In genomic region chr11:117760374-117761119, GRCm38 (mm10) we compare ENCODE assay signal across 15 mouse cellular contexts. TPM values are rescaled to one million over a fixed set of nuclear protein-coding genes. Genes with fewer than 3 reads are reported as not detected.
A peak's percentile ranks its signal among the peaks of the same experiment; 100 is the strongest.
DNase-seq lines count a peak whose midpoint lies in the region; ATAC-seq lines count a peak whose summit lies in the region.
"Had no signal": no experiment of that assay in that cellular context is flagged by ENCODE, and none has a peak within 500 bp of the region (broad histone marks: within the 10 kb centered on the region; RNA-seq: fewer than 3 reads in every experiment).

No protein-coding gene starts in this region.

- no peak overlapping the region for H3K9ac ChIP-seq in embryonic facial prominence, embryonic 13.5 days
- no peak overlapping the region for H3K9ac ChIP-seq in kidney, embryonic 14.5 days (ENCODE audit: low read depth, low read length)
- H3K9ac ChIP-seq in ES-E14 (ENCODE audit: insufficient read depth, low read depth, low read length, poor library complexity, severe bottlenecking), result no peak overlapping the region
- H3K9ac ChIP-seq in kidney, embryonic 15.5 days, result no peak overlapping the region
- H3K9ac ChIP-seq: embryonic facial prominence, embryonic 12.5 days; forebrain, embryonic 15.5 days; lung, embryonic 14.5 days had no signal

- H3K36me3 ChIP-seq in embryonic facial prominence, embryonic 13.5 days, result peaks cover 96% of the 10 kb centered on the region
- H3K36me3 ChIP-seq in embryonic facial prominence, embryonic 10.5 days (replicated peaks), result peaks cover 96% of the 10 kb centered on the region
- peaks cover 69% of the 10 kb centered on the region for H3K36me3 ChIP-seq in kidney, embryonic 14.5 days (ENCODE audit: control insufficient read depth, insufficient read depth, low read length)
- H3K36me3 ChIP-seq in ES-E14 (ENCODE audit: control insufficient read depth, insufficient read depth, low read length, poor library complexity, severe bottlenecking), result peaks cover 33% of the 10 kb centered on the region
- peaks cover 88% of the 10 kb centered on the region for H3K36me3 ChIP-seq in kidney, embryonic 15.5 days

- DNase-seq in embryonic facial prominence, embryonic 10.5 days (ENCODE audit: low spot score), result no peak
- DNase-seq in kidney, adult 11 months, result peak; percentile 45
- no peak for DNase-seq in ES-E14 (ENCODE audit: low read depth, low spot score)
- no peak for DNase-seq in urinary bladder, adult 18-20 months (ENCODE audit: low spot score in 2 of 2)
- DNase-seq: adrenal gland, adult 8-10 months; lung, embryonic 14.5 days had no signal

- H3K4me1 ChIP-seq in embryonic facial prominence, embryonic 13.5 days, result no peaks in the 10 kb centered on the region
- H3K4me1 ChIP-seq in embryonic facial prominence, embryonic 10.5 days, result no peaks in the 10 kb centered on the region
- H3K4me1 ChIP-seq in kidney, embryonic 14.5 days (ENCODE audit: control insufficient read depth, insufficient read depth, low read length), result no peaks in the 10 kb centered on the region
- H3K4me1 ChIP-seq in ES-E14 (ENCODE audit: control insufficient read depth in 2 of 2, insufficient read depth in 2 of 2, low read length in 2 of 2, poor library complexity in 1 of 2), result peaks cover 3 to 17% of the 10 kb centered on the region in 2 experiments; a peak in 2 of 4 replicates
- H3K4me1 ChIP-seq in kidney, embryonic 15.5 days, result no peaks in the 10 kb centered on the region
- H3K4me1 ChIP-seq: embryonic facial prominence, embryonic 12.5 days; forebrain, embryonic 15.5 days had no signal

- H3K9me3 ChIP-seq in embryonic facial prominence, embryonic 13.5 days, result no peaks in the 10 kb centered on the region
- no peaks in the 10 kb centered on the region for H3K9me3 ChIP-seq in embryonic facial prominence, embryonic 10.5 days
- H3K9me3 ChIP-seq in kidney, embryonic 14.5 days (ENCODE audit: control insufficient read depth, low read length), result no peaks in the 10 kb centered on the region
- no peaks in the 10 kb centered on the region for H3K9me3 ChIP-seq in ES-E14 (ENCODE audit: control insufficient read depth, insufficient read depth, low read depth, low read length)
- no peaks in the 10 kb centered on the region for H3K9me3 ChIP-seq in kidney, embryonic 15.5 days (replicated peaks)
- H3K9me3 ChIP-seq: embryonic facial prominence, embryonic 12.5 days; forebrain, embryonic 15.5 days had no signal

- in situ Hi-C loops in ES-E14 (cut with MboI; ENCODE audit: low sequenced_read_pairs in 2 of 2, unreplicated experiment in 2 of 2), result no loop called here

- no peaks in the 10 kb centered on the region for H3K27me3 ChIP-seq in embryonic facial prominence, embryonic 13.5 days
- H3K27me3 ChIP-seq in embryonic facial prominence, embryonic 10.5 days (replicated peaks; ENCODE audit: low read depth, poor library complexity, severe bottlenecking), result no peaks in the 10 kb centered on the region
- H3K27me3 ChIP-seq in kidney, embryonic 14.5 days (ENCODE audit: control insufficient read depth, insufficient read depth, low read length), result no peaks in the 10 kb centered on the region
- H3K27me3 ChIP-seq in kidney, embryonic 15.5 days, result no peaks in the 10 kb centered on the region
- H3K27me3 ChIP-seq: embryonic facial prominence, embryonic 12.5 days; forebrain, embryonic 15.5 days had no signal

- H3K4me3 ChIP-seq in embryonic facial prominence, embryonic 13.5 days, result no peak overlapping the region
- H3K4me3 ChIP-seq in embryonic facial prominence, embryonic 10.5 days, result no peak overlapping the region
- H3K4me3 ChIP-seq in kidney, embryonic 14.5 days (ENCODE audit: low read length), result no peak overlapping the region
- H3K4me3 ChIP-seq in ES-E14 (ENCODE audit: insufficient read depth in 1 of 2, low read depth in 1 of 2, low read length in 2 of 2, poor library complexity in 1 of 2, severe bottlenecking in 1 of 2), result peak overlapping the region; percentile 22 to 24; a peak in 2 of 4 replicates
- no peak overlapping the region for H3K4me3 ChIP-seq in kidney, embryonic 15.5 days (replicated peaks)
- H3K4me3 ChIP-seq: embryonic facial prominence, embryonic 12.5 days; forebrain, embryonic 15.5 days had no signal

- no peak overlapping the region for H3K27ac ChIP-seq in embryonic facial prominence, embryonic 13.5 days
- H3K27ac ChIP-seq in embryonic facial prominence, embryonic 10.5 days (replicated peaks), result no peak overlapping the region
- no peak overlapping the region for H3K27ac ChIP-seq in kidney, embryonic 14.5 days (ENCODE audit: low read depth, low read length)
- no peak overlapping the region for H3K27ac ChIP-seq in ES-E14 (ENCODE audit: insufficient read depth, low read depth, low read length, poor library complexity, severe bottlenecking)
- H3K27ac ChIP-seq in kidney, embryonic 15.5 days, result no peak overlapping the region
- H3K27ac ChIP-seq: embryonic facial prominence, embryonic 12.5 days; forebrain, embryonic 15.5 days had no signal

- peak; percentile 59 for ATAC-seq in embryonic facial prominence, embryonic 13.5 days (ENCODE audit: insufficient number of reproducible peaks, insufficient read depth, low FRiP score, low TSS enrichment, low read depth)
- no peak; the same call in 1 of the 2 replicates for ATAC-seq in kidney, embryonic 14.5 days (ENCODE audit: low FRiP score, low TSS enrichment)
- ATAC-seq in kidney, embryonic 15.5 days (replicated peaks; ENCODE audit: low FRiP score), result 0 out of 2 replicates have a peak, but pooled peaks have one; percentile 37
- ATAC-seq in erythroid progenitor cell, adult 5-6 weeks (replicated peaks; ENCODE audit: low FRiP score, poor library complexity, severe bottlenecking), result no peak
- ATAC-seq: forebrain, embryonic 15.5 days had no signal

- no peak overlapping the region for H3K4me2 ChIP-seq in embryonic facial prominence, embryonic 13.5 days
- H3K4me2 ChIP-seq in kidney, embryonic 14.5 days (replicated peaks; ENCODE audit: low read depth, low read length), result no peak overlapping the region
- no peak overlapping the region for H3K4me2 ChIP-seq in kidney, embryonic 15.5 days
- H3K4me2 ChIP-seq: embryonic facial prominence, embryonic 12.5 days; forebrain, embryonic 15.5 days; lung, embryonic 14.5 days had no signal

- WGBS in embryonic facial prominence, embryonic 13.5 days, result 92% methylated on average over 26 of the region's 26 CpGs
- WGBS in embryonic facial prominence, embryonic 10.5 days, result 94% methylated on average over 26 of the region's 26 CpGs
- 89% methylated on average over 26 of the region's 26 CpGs for WGBS in kidney, embryonic 14.5 days
- 89% methylated on average over 26 of the region's 26 CpGs for WGBS in kidney, embryonic 15.5 days

RNA-seq across cellular contexts. Expression of gene Tmc8, which starts 21.3 kb away (rescaled TPM):
- polyA plus RNA-seq in embryonic facial prominence, embryonic 13.5 days (2015; fragmentation: Nextera tagmentation; extraction: Ambion mirVana), result 0.74 and 1.3 TPM in 2 replicates
- 1.2 and 1.4 TPM in 2 replicates for polyA plus RNA-seq in embryonic facial prominence, embryonic 10.5 days (2016; fragmentation: Nextera tagmentation; extraction: Ambion mirVana)
- 1.3 and 3.4 TPM in 2 replicates for polyA plus RNA-seq in kidney, embryonic 14.5 days (2014; fragmentation: Nextera tagmentation; extraction: Ambion mirVana)
- 3.9 and 7.6 TPM in 2 replicates for total RNA-seq in ES-E14 (2012; rRNA removed)
- polyA plus RNA-seq in kidney, embryonic 15.5 days (2015; fragmentation: Nextera tagmentation; extraction: Ambion mirVana), result 2.7 and 3.6 TPM in 2 replicates
- 107 and 113 TPM in 2 replicates for total RNA-seq in erythroid progenitor cell, adult 5-6 weeks (2015; ENCODE audit: low replicate concordance)
- 60.6 and 72.4 TPM in 2 replicates for total RNA-seq in erythroid progenitor cell, adult 5-6 weeks (2017; ENCODE audit: low replicate concordance)

RNA-seq across cellular contexts. Expression of gene Tmc6, which starts 21.5 kb away (rescaled TPM):
- polyA plus RNA-seq in embryonic facial prominence, embryonic 13.5 days (2015; fragmentation: Nextera tagmentation; extraction: Ambion mirVana), result 19.0 and 20.4 TPM in 2 replicates
- polyA plus RNA-seq in embryonic facial prominence, embryonic 10.5 days (2016; fragmentation: Nextera tagmentation; extraction: Ambion mirVana), result 16.6 and 19.8 TPM in 2 replicates
- 22.6 and 27.2 TPM in 2 replicates for polyA plus RNA-seq in kidney, embryonic 14.5 days (2014; fragmentation: Nextera tagmentation; extraction: Ambion mirVana)
- total RNA-seq in ES-E14 (2012; rRNA removed), result 36.0 and 79.1 TPM in 2 replicates
- 36.2 and 37.5 TPM in 2 replicates for polyA plus RNA-seq in kidney, embryonic 15.5 days (2015; fragmentation: Nextera tagmentation; extraction: Ambion mirVana)
- 478 and 628 TPM in 2 replicates for total RNA-seq in erythroid progenitor cell, adult 5-6 weeks (2015; ENCODE audit: low replicate concordance)
- total RNA-seq in erythroid progenitor cell, adult 5-6 weeks (2017; ENCODE audit: low replicate concordance), result 151 and 353 TPM in 2 replicates

RNA-seq across cellular contexts. Expression of gene 6030468B19Rik, which starts 36.9 kb away (rescaled TPM):
- 0.50 TPM in 1 of 2 replicates, not detected in the other for polyA plus RNA-seq in embryonic facial prominence, embryonic 13.5 days (2015; fragmentation: Nextera tagmentation; extraction: Ambion mirVana)
- 0.69 and 1.4 TPM in 2 replicates for polyA plus RNA-seq in embryonic facial prominence, embryonic 10.5 days (2016; fragmentation: Nextera tagmentation; extraction: Ambion mirVana)
- polyA plus RNA-seq in kidney, embryonic 14.5 days (2014; fragmentation: Nextera tagmentation; extraction: Ambion mirVana), result not detected in 2 replicates
- total RNA-seq in ES-E14 (2012; rRNA removed), result not detected in 2 replicates
- polyA plus RNA-seq in kidney, embryonic 15.5 days (2015; fragmentation: Nextera tagmentation; extraction: Ambion mirVana), result 0.36 and 1.7 TPM in 2 replicates
- 82.6 and 84.3 TPM in 2 replicates for total RNA-seq in erythroid progenitor cell, adult 5-6 weeks (2015; ENCODE audit: low replicate concordance)
- total RNA-seq in erythroid progenitor cell, adult 5-6 weeks (2017; ENCODE audit: low replicate concordance), result 23.8 and 25.8 TPM in 2 replicates
- total RNA-seq: adrenal gland, adult 8-10 months; gastrocnemius, postnatal 4 days; liver, adult 2 months had no signal
- polyA plus RNA-seq: forebrain, embryonic 15.5 days; liver, adult 2 months; testis, adult 2 months had no signal

RNA-seq across cellular contexts. Expression of gene Gm20708, which starts 48.9 kb away (rescaled TPM):
- 0.66 and 0.99 TPM in 2 replicates for polyA plus RNA-seq in embryonic facial prominence, embryonic 13.5 days (2015; fragmentation: Nextera tagmentation; extraction: Ambion mirVana)
- polyA plus RNA-seq in embryonic facial prominence, embryonic 10.5 days (2016; fragmentation: Nextera tagmentation; extraction: Ambion mirVana), result 0.28 and 0.41 TPM in 2 replicates
- 0.58 and 0.59 TPM in 2 replicates for polyA plus RNA-seq in kidney, embryonic 14.5 days (2014; fragmentation: Nextera tagmentation; extraction: Ambion mirVana)
- total RNA-seq in ES-E14 (2012; rRNA removed), result 0.40 and 0.42 TPM in 2 replicates
- polyA plus RNA-seq in kidney, embryonic 15.5 days (2015; fragmentation: Nextera tagmentation; extraction: Ambion mirVana), result 0.54 and 0.91 TPM in 2 replicates
- total RNA-seq in erythroid progenitor cell, adult 5-6 weeks (2015; ENCODE audit: low replicate concordance), result 72.1 and 80.7 TPM in 2 replicates
- 3.4 and 18.5 TPM in 2 replicates for total RNA-seq in erythroid progenitor cell, adult 5-6 weeks (2017; ENCODE audit: low replicate concordance)
- polyA plus RNA-seq: testis, adult 2 months had no signal

RNA-seq across cellular contexts. Expression of gene Syngr2, which starts 48.9 kb away (rescaled TPM):
- 41.4 and 43.4 TPM in 2 replicates for polyA plus RNA-seq in embryonic facial prominence, embryonic 13.5 days (2015; fragmentation: Nextera tagmentation; extraction: Ambion mirVana)
- 27.7 and 29.9 TPM in 2 replicates for polyA plus RNA-seq in embryonic facial prominence, embryonic 10.5 days (2016; fragmentation: Nextera tagmentation; extraction: Ambion mirVana)
- 75.1 and 85.7 TPM in 2 replicates for polyA plus RNA-seq in kidney, embryonic 14.5 days (2014; fragmentation: Nextera tagmentation; extraction: Ambion mirVana)
- 69.6 and 98.0 TPM in 2 replicates for total RNA-seq in ES-E14 (2012; rRNA removed)
- 78.0 and 80.5 TPM in 2 replicates for polyA plus RNA-seq in kidney, embryonic 15.5 days (2015; fragmentation: Nextera tagmentation; extraction: Ambion mirVana)
- 65.4 and 86.5 TPM in 2 replicates for total RNA-seq in erythroid progenitor cell, adult 5-6 weeks (2015; ENCODE audit: low replicate concordance)
- 35.0 and 41.8 TPM in 2 replicates for total RNA-seq in erythroid progenitor cell, adult 5-6 weeks (2017; ENCODE audit: low replicate concordance)

Comparison
In these comparisons a context has a peak if more than half of its experiments do, and no peak if none do; other contexts are left out.
1. ATAC-seq: peak in embryonic facial prominence, embryonic 13.5 days (single experiment) and kidney, embryonic 15.5 days (single experiment); none in kidney, embryonic 14.5 days (single experiment) and erythroid progenitor cell, adult 5-6 weeks (single experiment).
2. H3K4me3 ChIP-seq: peak in ES-E14 (2 of 2); none in embryonic facial prominence, embryonic 13.5 days (single experiment), embryonic facial prominence, embryonic 10.5 days (single experiment), kidney, embryonic 14.5 days (single experiment) and kidney, embryonic 15.5 days (single experiment).